Mouse (Mus musculus) kidney, adult 2 months (tissue): ENCODE data around the gene Pdcd5.

Experiments used
- CTCF ChIP-seq: fragments of 200-500 bp; conservative IDR thresholded peaks from 2 replicates; pipeline ENCODE4 v1.5.1; 2011; ENCODE audit warnings: low read depth, mild to moderate bottlenecking, control low read depth, low read length, moderate library complexity, mixed read lengths; ENCODE audit not compliant: insufficient read depth, insufficient read length
- POLR2A ChIP-seq: fragments of 200-500 bp; IDR thresholded peaks from one replicate; pipeline ENCODE4 v1.6.1; 2011; ENCODE audit warnings: low read depth, low read length, control low read depth

DNA sequence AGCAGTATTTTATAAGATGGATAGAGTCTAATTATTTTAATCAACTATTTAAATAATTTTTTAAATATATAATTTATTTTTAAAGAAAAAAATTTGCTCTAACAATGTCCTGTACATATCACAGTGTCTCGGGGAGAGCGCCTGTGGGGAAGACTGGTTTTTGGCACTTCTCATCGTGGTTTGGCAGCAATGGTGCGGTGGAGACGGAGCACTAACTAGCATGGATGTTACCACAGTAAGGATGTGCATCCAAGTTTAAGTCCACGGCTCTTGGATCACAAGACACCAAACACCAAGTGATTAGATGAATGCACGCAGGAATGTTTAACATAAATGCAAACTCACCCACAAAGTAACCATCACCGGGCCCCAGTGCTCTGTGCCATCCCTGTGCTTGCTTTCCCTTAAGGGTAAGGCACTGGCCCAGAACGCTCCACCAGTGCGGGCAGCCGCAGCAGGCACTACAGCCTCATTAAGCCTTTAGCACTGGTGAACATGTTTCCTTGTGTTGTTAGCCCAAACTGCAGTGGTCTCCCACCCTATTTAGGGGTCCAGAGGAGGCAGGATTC lies 41.5 kb upstream of the Pdcd5 start:
- TF ChIP-seq CTCF: no peak
- no peak for TF ChIP-seq POLR2A
